Mouse (Mus musculus) cerebellum, adult 2 months (tissue): ENCODE measurements around the gene Tnfsf11. TPM values are rescaled to one million over a fixed set of nuclear protein-coding genes. Genes with fewer than 3 reads are reported as not detected.

ENCODE experiments used
- DNase-seq, 2 experiments: peaks; one replicate each; pipeline ENCODE4 v3.0.0; 2021
- H3K27ac ChIP-seq: fragments of 200-500 bp; 2 replicates; pipeline ENCODE4 v1.5.1; 2012; ENCODE audit warnings: low read length, control low read depth, inconsistent platforms; ENCODE audit not compliant: insufficient read depth
- H3K27me3 ChIP-seq: fragments of 200-500 bp; 2 replicates; pipeline ENCODE4 v1.6.1; 2012; ENCODE audit warnings: inconsistent platforms, mild to moderate bottlenecking, low read length, moderate library complexity; ENCODE audit not compliant: control insufficient read depth, insufficient read depth
- H3K4me1 ChIP-seq: fragments of 200-500 bp; 2 replicates; pipeline ENCODE4 v1.6.1; 2011; ENCODE audit warnings: low read length; ENCODE audit not compliant: control insufficient read depth, insufficient read depth
- H3K4me3 ChIP-seq: fragments of 200-500 bp; replicated peaks from 2 replicates; pipeline ENCODE3; 2011; ENCODE audit warnings: mild to moderate bottlenecking, low read depth, low read length, control low read depth; ENCODE audit not compliant: insufficient read depth
- CTCF ChIP-seq: fragments of 200-500 bp; IDR thresholded peaks from 2 replicates; pipeline ENCODE4 v1.5.1; 2011; ENCODE audit warnings: low read depth, mild to moderate bottlenecking, control low read depth, low read length, moderate library complexity, borderline replicate concordance; ENCODE audit not compliant: insufficient read depth
- POLR2A ChIP-seq: fragments of 200-500 bp; IDR thresholded peaks from 2 replicates; pipeline ENCODE4 v1.6.1; 2011; ENCODE audit warnings: low read length, control low read depth, borderline replicate concordance; ENCODE audit not compliant: insufficient read depth
- WGBS: fragments of 180-500 bp; shearing (Covaris S2); methylation state at CpG from one replicate; pipeline ENCODE4 v1.1.7; 2018; 5-methylcytosine and 5-hydroxymethylcytosine counted together
- polyA plus RNA-seq: library from polyadenylated mRNA; depleted of rRNA; stranded (reverse); fragments of >200 nt; gene quantifications from 2 replicates; pipeline ENCODE4 v1.2.3, GENCODE M21; 2012; rRNA removed

Gene Tnfsf11
- polyA plus RNA-seq = 0.05 TPM in 1 of 2 replicates, not detected in the other

DNA sequence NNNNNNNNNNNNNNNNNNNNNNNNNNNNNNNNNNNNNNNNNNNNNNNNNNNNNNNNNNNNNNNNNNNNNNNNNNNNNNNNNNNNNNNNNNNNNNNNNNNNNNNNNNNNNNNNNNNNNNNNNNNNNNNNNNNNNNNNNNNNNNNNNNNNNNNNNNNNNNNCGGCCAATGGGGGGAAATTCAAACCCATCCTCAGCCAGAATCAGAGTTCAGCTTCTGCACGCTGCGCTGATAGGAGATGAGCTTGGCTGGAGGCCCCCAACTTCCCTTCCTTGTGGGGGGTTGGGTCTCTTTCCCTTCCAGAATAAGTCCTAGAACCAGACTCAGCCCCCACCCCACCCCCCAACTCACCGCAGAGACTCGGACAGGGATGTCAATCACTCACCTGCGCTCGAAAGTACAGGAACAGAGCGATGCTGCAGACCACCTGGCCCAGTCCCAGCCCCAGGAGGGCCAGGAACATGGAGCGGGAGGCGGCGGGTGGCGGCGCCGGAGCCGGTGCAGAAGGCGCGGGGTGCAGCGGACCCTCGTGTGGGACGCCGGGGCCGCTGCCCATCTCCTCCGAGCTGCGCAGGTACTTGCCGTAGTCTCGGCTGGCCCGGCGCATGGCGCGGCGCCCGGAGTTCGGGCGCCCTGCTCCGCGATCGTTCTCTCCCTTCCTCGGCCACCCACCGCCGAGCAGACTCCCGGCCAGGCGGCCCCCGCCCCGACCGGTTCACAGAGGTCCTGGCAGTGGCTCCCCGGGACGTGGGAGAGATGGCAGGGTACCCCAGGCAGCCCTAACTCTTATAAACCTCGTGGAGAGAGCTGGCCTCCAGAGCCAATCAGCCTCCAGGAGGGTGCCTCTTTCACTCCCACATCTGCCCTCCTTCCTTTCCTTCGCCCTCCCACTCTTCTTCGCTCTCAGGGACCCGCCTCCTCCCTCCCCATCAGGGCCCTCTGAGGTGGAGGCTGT lies at the start of gene Tnfsf11:
TSS of gene Tnfsf11 (minus strand) at position 758 of the 952 bp plus-strand sequence.
- Histone ChIP-seq H3K4me1 (no peaks in the 10 kb centered on the region), H3K4me3 (no peak within 1 kb of the TSS), H3K27me3 (peaks cover 3% of the 10 kb centered on the region; the same call in 1 of the 2 replicates), H3K27ac (no peak within 1 kb of the TSS)
- WGBS = 1% methylated on average over 51 of the region's 51 CpGs
- no peak for TF ChIP-seq CTCF
- TF ChIP-seq POLR2A = no peak
- DNase-seq = no peak

DNA sequence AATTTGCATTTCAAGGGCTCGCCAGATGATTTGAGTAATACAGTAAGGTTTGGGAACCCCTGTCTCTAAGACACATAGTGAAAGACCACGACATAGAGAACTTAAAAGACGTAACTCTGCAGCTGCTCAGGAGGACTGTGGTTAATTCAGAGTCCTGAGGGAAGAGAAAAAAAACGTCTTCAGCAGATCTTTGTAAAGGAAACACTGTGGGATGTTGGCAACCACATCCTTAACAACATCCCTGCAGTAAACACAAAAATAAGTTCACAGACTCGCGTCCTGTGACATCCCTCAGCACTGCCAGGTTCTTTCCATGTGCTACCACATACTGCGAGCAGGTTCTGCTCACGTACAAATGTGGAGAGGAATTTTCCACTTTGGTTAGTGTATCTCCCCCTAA lies 48.9 kb upstream of the Tnfsf11 start:
- no peaks in the 10 kb centered on the region for H3K27me3 ChIP-seq
- no peak for DNase-seq
- no peaks in the 10 kb centered on the region for H3K4me1 ChIP-seq

DNA sequence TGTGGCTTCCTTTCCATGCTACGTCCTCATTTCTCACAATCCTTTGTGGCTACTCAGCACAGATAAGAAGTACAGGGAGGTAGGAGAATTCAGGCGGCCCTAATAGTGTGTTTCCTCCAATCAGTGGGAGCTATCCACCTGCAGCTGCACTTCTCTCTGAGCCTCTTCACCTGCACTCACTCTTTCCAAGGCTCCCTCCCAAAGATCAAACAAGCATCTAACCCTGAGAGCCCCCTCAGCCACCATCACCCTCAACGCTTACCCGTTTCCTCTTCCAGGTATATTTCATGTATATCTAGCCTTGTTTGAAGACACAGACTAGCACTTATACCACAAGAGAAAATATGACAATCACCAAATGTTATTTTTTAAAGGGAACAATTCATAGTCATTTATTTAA lies 47.5 kb upstream of the Tnfsf11 start:
- 87% methylated on average over 4 of the region's 4 CpGs for WGBS
- no peak overlapping the region for H3K4me3 ChIP-seq
- TF ChIP-seq POLR2A = no peak
- TF ChIP-seq CTCF = no peak

More for the DNA sequence above, 48.9 kb upstream of the Tnfsf11 start:
- H3K27ac ChIP-seq = no peak overlapping the region
- TF ChIP-seq POLR2A = no peak
- no peak for TF ChIP-seq CTCF
- 62% methylated on average over 8 of the region's 8 CpGs for WGBS
- H3K4me3 ChIP-seq = no peak overlapping the region

DNA sequence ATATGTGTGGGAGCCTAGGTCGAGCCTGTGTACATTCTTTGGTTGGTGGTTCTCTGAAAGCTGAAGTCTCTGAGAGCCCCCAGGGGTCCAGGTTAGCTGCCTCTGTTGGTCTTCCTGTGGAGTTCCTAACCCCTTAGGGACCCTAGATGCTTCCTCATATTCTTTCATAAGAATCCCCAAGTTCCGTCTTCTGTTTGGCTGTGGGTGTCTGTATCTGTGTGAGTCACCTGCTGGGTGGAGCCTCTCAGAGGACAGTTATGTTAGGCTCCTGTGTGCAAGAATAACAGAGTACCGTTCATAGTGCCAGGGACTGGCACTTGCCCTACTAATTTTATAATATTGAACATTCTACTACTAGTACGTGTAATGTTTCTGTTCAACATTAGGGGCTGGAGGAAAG lies 45.0 kb upstream of the Tnfsf11 start:
- 71% methylated on average over 4 of the region's 4 CpGs for WGBS
- no peaks in the 10 kb centered on the region for H3K27me3 ChIP-seq
- H3K27ac ChIP-seq = no peak overlapping the region
- no peak for TF ChIP-seq POLR2A
- no peak for TF ChIP-seq CTCF
- H3K4me1 ChIP-seq = no peaks in the 10 kb centered on the region
- H3K4me3 ChIP-seq = no peak overlapping the region
- no peak for DNase-seq

More for the DNA sequence above, 47.5 kb upstream of the Tnfsf11 start:
- no peaks in the 10 kb centered on the region for H3K27me3 ChIP-seq
- no peak overlapping the region for H3K27ac ChIP-seq
- no peaks in the 10 kb centered on the region for H3K4me1 ChIP-seq
- DNase-seq = no peak

DNA sequence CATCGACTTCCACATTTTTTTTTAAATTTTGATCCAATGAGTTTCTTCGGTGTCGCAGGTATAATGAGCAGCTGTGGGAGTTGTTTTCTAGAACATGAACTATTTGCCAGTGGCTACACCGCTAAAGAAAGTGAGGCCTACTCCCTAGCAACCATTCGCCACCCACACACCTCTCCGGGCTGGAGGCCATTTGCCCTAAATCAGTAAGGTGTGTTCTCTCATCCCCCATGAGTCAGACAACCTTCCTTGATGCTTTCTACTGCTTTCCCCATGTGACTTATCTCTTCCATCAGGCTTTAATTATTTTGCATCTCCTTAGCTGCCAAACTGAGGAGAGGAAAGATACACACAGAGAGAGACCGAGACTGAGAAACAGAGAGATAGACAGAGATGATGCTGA lies 43.7 kb upstream of the Tnfsf11 start:
- Histone ChIP-seq H3K4me3 (no peak overlapping the region), H3K4me1 (no peaks in the 10 kb centered on the region), H3K27me3 (no peaks in the 10 kb centered on the region), H3K27ac (no peak overlapping the region)
- TF ChIP-seq POLR2A = no peak
- DNase-seq = no peak
- 92% methylated on average over 7 of the region's 7 CpGs for WGBS

DNA sequence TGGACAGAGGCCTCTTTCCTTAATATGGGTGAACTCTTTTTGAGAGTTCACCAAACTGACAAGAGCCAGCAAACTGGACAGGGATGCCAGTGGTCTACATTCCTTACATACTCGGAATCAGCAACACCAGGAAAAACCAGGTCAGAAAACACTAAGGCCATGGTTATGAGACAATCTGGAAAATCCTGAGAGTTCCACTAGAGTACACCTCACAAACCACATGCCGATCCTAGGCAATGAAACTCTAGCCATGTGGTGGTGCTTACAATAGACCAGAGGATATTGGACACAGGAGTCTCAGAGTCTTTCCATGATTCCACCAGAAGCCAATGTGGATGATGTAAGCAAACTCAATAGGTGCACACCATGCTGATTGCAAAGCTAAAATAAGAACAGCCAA lies 39.9 kb upstream of the Tnfsf11 start:
- H3K4me1 ChIP-seq = no peaks in the 10 kb centered on the region
- no peak overlapping the region for H3K4me3 ChIP-seq
- H3K27ac ChIP-seq = no peak overlapping the region
- no peaks in the 10 kb centered on the region for H3K27me3 ChIP-seq
- WGBS = 94% methylated on average over 2 of the region's 2 CpGs
- TF ChIP-seq CTCF (no peak), POLR2A (no peak)
- DNase-seq = no peak

DNA sequence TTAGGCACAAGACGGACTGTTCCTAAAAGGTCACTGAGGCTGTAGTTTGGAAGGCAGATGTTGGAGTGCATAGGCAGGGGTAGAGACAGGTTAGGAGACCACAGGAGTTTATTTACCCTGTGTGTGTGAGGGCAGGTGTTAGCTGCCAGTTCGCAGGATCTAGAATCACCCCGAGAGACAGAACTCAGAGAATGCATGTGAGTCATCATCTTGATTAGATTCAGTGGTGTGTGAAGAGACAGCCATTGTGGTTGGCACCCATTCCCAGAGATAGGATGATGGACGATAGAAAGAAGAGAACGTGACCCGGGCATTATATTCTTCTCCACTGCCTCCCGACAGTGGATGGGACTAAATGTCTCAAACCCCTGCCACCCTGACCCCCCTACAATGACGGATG lies 35.2 kb upstream of the Tnfsf11 start:
- TF ChIP-seq CTCF (no peak), POLR2A (no peak)
- Histone ChIP-seq H3K4me1 (no peaks in the 10 kb centered on the region), H3K27ac (no peak overlapping the region), H3K4me3 (no peak overlapping the region), H3K27me3 (no peaks in the 10 kb centered on the region)
- DNase-seq = no peak
- WGBS = 33% methylated on average over 8 of the region's 8 CpGs

DNA sequence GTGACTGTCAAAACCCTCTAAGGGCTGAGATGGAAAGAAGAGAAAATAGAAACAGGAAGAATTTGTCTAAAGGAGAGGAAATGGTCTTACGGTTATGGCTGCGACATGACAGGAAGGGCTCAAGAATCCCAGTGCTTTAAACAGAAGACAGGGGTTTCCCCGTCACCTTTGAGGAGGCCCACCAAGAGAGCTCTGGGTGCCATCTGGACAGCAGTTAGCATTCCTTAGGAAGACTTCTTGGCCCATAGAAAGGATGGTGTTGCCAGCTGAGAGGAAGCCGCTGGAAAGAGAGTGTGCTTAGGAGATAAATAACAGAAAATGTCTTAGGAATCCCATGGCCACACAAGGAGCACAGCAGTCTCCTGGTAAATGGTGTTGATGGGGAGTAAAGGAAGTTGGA lies 34.3 kb upstream of the Tnfsf11 start:
- no peaks in the 10 kb centered on the region for H3K4me1 ChIP-seq
- no peak overlapping the region for H3K27ac ChIP-seq
- no peak for DNase-seq
- no peak overlapping the region for H3K4me3 ChIP-seq
- no peaks in the 10 kb centered on the region for H3K27me3 ChIP-seq
- 71% methylated on average over 4 of the region's 4 CpGs for WGBS
- no peak for TF ChIP-seq POLR2A
- no peak for TF ChIP-seq CTCF
